Mouse (Mus musculus) embryo, embryonic 11.5 days (tissue): ENCODE results near the gene Mob3a.

Source experiments
- DNase-seq: peaks from one replicate; pipeline ENCODE4 v3.0.0-alpha.2; 2012; ENCODE audit warnings: low read depth, low spot score

Mob3a gene

GRCm38 (mm10) chr10:80700038-80700504 is 1.7 kb downstream of the Mob3a start:
- DNase-seq: no peak

GRCm38 (mm10) chr10:80698605-80699004 is 3.2 kb downstream of the Mob3a start:
- no peak for DNase-seq

DNA sequence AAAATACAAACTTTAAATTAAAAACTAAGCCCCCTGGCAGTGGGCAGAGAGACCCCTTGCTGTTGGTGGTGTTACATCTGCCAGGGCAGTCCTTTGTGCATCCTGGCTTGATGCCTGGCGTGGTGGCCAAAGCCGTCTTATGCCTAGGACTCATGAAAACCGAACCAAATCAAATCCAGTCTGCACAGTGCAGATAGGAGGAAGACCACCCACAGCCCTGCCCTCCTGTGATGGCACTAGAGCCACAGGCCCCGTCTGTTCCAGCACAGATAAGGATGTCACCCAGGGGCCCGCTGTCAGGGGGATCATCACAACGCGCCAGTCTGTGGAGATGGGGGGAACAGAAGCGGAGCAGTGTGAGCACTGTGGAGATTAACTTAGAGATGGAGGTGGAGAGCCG is 4.0 kb downstream of the Mob3a start:
- DNase-seq: no peak

- DNase-seq: no peak
These were observed 4.4 kb downstream of the Mob3a start for GRCm38 (mm10) chr10:80697393-80697787.

DNA sequence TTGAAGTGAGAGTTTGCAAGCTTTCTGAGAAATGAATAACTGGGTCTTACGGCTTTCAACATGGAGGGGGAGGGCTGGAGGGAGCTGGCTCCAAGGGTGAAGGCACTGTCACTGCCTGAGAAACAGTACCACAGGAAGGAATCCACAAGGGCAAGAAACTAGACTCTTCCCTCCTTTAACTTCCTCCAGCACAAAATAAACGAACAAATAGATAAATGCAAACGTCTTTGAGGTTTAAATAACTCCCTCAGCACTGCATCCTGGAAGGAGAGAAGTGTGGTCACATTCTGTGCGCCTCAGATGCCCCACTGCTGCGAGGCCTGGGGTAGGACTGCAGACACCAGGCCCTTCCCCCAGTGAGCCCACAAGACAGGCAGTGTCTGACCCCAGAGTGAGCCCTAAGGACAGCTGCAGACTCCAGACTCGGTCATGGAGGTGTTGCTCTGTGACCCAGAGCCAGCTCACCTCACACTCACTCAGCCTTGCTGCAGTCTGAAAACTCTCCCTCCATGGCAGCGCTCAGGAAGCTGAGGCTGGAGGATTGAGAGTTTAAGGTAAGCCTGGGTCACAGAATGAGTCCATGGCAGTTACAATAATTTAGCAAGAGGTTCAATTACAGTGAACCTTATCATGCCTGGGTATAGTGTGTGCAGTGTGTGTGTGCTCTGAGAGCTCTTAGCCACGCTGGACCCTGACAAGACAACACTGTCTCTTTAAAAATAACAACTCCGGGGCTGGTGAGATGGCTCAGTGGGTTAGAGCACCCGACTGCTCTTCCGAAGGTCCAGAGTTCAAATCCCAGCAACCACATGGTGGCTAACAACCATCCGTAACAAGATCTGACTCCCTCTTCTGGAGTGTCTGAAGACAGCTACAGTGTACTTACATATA is 5.0 kb downstream of the Mob3a start:
- no peak for DNase-seq

DNA sequence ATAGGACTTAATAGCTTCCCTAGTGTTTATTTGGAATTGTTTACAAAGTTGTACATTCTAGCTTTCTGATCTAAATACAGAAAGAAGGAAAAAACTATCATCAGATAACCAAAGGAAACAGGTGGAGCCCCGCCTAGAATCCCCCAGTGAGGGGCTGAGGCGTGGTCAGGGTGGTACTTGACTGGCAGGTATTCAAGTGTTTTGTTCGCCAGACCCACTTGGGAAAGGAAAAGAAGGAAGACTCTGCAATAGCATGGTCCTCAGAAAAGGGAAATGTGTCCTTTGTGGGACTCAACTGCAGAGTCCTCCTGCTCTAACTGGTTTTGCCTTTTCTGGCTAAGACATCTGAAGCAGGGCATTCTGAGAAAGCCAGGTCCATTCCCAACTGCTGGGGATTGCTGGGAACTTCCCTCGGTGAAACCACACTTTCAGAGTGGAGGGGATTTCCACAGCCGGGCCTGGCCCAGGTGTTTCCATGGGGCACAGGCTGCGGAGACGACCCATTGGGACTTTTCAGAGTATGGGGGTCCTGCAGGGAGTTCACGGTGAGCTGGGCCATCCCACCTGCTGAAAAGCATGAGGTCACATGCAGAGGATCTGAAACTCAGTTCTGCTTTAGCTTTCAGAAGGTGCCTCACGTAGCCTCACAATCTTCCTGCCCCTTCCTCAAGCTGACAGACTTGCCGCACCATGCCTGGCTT is 5.8 kb downstream of the Mob3a start:
- DNase-seq: no peak

GRCm38 (mm10) chr10:80695186-80695585 is 6.6 kb downstream of the Mob3a start:
- no peak for DNase-seq

DNA sequence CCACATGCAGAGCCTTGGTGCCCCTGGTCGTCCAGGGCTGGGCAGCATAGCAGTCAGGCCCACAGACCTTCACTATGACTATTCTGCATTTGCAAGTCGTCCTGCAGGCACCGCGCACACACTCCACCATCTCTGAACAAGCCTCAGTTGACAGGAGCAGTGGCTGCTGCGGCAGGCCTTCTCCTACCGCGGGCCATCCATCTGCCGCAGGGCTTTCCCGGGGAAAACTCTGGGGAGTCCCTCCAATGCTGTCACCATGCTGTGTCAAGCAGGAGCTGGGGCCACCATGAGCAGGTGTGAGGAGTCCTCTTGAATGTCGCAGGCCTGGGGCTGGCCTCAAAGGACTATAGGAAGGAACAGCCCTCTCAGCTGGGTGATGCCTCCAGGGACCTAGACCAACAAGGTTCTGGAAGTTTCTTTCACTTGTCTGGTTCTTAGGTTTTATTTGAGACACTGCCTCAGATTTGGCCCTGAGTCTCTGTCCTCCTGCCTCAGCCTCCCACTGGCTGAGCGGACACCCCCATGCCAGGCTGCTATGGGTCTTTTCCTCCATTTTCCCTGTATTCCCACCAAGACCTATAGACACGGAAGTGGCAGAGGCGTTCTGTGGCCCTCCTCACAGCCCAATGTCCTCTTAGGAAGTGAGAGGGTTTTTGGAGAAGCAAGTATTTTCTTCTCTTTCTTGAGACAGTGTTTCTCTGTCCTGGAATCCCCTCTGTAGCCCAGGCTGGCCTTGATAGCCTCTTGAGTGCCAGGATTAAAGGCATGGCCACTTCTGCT is 7.4 kb downstream of the Mob3a start:
- no peak for DNase-seq

GRCm38 (mm10) chr10:80693401-80694045 is 8.3 kb downstream of the Mob3a start:
- no peak for DNase-seq

GRCm38 (mm10) chr10:80692249-80693165 is 9.3 kb downstream of the Mob3a start:
- DNase-seq: no peak

- DNase-seq: no peak
These were observed 13.9 kb downstream of the Mob3a start for GRCm38 (mm10) chr10:80687850-80688249.

DNA sequence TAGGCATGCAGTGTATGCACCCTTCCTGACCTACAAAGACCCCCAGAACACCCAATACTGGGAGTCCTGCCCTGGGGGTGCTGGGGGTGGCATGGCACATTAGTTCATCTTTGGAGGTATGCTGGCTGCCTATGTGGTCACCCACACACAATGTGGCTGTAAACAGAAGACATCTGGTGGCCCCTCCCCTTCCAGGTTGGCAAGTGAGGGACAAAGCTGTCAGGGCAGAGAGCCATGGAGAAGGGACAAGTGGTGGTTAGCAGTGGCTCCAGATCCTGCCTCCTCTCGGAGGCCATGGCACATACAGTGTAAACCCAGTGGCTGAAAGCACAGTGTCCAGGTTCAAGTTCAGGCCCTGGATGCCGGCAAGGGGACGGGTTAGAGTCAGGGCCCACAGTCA is 15.2 kb downstream of the Mob3a start:
- no peak for DNase-seq

DNA sequence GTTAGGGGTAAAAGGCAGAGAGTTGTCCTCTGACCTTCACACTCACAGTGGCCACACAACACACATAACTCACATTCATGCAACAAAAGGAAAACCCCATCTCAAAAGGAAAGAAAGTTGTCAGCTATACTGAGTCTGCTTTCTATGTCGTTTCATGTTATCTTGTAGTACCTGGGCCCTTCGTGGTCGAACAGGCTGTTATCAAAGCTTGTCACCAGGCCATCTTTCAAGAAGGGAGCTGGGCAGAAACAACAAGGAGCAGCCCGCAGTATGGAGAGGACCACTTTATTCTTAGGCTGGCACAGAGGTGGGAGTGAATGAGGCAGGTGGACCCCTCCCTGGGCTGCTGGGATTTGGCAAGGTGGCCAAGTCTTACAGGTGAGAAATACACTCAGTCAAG is 16.8 kb downstream of the Mob3a start:
- no peak for DNase-seq

- DNase-seq: no peak
These were observed 17.6 kb downstream of the Mob3a start for GRCm38 (mm10) chr10:80684214-80684613.

- no peak for DNase-seq
These were observed 18.1 kb downstream of the Mob3a start for GRCm38 (mm10) chr10:80683647-80684046.

GRCm38 (mm10) chr10:80682003-80682402 is 19.8 kb downstream of the Mob3a start:
- DNase-seq: no peak

DNA sequence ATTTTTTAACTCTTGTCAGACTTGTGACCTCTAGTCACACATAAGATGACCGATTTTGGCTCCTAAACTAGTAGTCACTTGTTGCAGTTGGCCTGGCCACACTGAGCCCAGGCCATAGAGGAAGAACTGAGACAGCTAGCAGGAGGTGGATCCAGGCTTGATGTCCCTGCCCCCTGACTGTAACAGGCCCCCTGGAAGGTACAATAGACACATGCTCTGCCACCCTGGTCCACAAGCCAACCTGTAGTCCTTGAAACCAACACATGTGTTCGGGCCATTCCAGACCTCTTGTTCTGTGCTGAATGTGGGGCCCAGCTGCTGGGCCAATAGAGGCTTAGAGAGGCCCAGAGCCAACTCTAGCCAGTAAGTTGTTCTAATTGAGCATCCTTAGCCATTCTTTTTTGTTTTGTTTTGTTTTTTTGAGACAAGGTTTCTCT is 21.5 kb downstream of the Mob3a start:
- DNase-seq: no peak

GRCm38 (mm10) chr10:80679556-80680259 is 22.1 kb downstream of the Mob3a start:
- DNase-seq: no peak

GRCm38 (mm10) chr10:80678601-80679377 is 23.0 kb downstream of the Mob3a start:
- DNase-seq: no peak
